Mouse (Mus musculus): Measurements from ENCODE around the gene Eml6.
A peak's percentile ranks its signal among the peaks of the same experiment; 100 is the strongest.
"Not testable (repeated sequence)": the region's sequence is repeated elsewhere in the genome, so short reads cannot be mapped to it uniquely, and the experiment has no call there.

Gene Eml6

DNA sequence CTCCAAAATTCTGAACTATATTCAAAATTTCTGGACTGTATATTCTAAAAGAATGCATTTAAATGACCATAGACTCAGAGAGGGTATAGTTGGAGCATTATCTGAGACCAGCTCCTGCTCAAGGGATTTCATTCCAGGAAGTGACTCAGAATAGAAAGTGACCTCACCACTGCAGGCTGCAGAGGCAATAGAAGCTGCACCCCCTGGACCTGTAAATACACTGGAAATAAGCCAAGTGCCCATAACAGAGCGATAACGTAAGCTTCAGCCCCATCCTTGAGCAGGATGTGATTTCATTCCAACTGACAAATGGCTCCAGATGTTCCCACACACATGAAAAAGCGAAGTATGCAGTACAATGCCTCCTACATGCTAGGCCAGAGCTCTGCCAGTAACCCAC, 186.1 kb downstream of the Eml6 start:
- DNase-seq: no peak

DNA sequence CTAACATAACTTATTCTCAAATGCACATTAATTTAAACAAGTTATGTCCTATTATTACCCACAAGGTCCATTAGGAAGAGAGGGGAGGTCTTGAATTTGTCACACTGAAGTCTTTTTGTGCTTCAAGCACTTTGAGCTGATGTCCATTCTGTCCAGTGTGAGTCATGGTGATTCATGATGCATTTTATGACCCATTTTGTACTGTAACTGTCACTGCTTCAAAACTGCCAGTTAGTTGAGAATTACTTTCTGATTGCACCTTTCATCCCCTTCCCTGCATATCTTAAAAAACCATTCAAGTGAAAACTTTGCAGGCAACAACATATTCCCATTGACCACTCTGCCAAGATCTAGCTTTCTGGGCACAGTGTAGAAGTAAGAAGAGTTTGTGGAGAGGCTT, 188.8 kb downstream of the Eml6 start:
- no peak for DNase-seq

DNA sequence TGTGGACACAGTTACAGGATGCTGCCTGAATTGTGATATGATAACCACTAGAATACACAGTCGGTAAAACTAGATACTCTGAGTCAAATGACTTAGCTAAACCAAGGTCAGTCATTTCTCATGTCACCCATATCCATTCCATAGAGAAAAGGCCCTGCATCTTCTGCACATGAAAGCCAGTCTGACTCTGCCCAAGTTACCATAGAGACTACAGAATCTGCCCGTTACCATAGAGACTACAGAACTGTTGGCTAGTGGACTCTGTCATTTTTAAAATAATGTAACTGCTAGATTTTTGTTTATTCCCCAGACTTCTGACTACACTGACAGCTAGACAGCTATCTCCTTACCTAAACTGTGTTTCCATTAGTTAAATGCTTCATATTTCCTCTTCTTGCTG, 198.1 kb downstream of the Eml6 start:
- no peak for DNase-seq

- no peak for DNase-seq
These were observed 199.8 kb downstream of the Eml6 start for GRCm38 (mm10) chr11:29826001-29826400.

- DNase-seq: not testable (repeated sequence)
These were observed 200.5 kb downstream of the Eml6 start, which contains the start of gene 4931440F15Rik for GRCm38 (mm10) chr11:29825271-29825718. TSS of gene 4931440F15Rik (minus strand) at chr11:29825668.

DNA sequence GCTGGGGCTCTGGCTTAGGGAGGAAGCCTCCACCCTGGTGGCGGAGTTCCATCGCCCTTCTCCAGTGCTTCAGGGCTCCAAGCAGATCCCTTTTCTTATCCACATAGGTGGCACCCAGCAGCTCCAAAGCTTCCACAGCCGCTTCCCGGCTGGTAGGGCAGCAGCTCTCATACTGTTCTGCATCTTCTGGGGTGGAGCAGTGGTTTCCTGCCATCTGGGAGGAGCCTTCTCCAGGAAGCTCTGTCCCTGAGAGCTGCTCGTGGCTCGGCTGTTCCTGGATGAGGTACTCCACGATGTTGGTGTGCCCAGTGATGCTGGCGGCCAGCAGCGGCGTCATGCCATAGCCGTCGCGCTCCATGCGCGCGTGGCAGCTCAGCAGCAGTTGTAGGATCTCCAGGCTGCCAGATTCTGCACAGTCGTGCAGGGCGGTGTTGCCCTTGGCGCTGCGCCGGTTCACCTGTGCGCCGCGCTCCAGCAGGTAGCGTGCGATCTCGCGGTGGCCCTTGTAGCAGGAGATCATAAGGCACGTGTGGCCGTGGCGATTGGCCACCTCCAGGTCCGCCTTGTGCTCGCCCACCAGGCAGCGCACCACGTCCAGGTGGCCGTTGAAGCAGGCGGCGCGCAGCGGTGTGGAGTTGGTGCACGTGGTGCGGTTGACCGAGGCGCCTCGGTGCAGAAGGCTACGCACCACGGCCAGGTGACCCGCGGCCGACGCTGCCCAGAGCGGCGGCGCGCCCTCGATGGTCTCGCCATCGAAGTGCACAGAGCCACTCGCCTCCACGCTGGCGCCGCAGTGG, 201.2 kb downstream of the Eml6 start:
- DNase-seq: peak; percentile 28

- DNase-seq: no peak
These were observed 202.7 kb downstream of the Eml6 start for GRCm38 (mm10) chr11:29823141-29823540.

GRCm38 (mm10) chr11:29815670-29816069, 210.2 kb downstream of the Eml6 start:
- no peak for DNase-seq

GRCm38 (mm10) chr11:29815261-29815660, 210.6 kb downstream of the Eml6 start:
- no peak for DNase-seq

DNA sequence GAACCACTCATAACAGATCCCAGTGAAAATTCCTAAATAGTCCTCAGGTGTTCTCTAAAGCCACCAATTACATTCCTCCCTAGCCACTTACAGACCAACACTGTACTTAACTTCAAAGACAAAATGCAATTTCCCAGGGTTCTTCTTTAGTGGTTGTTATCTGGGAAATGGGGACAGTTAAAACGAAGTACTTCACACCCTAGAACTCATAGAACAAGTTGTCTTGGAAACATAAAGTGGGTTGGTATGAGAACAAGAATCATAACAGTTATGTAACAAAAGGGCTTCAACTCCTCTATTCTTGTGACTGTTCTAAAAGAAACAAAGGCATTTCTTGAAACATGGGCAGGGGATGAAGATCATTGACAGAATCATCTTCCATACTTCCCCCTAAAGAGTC, 212.6 kb downstream of the Eml6 start:
- no peak for DNase-seq

DNA sequence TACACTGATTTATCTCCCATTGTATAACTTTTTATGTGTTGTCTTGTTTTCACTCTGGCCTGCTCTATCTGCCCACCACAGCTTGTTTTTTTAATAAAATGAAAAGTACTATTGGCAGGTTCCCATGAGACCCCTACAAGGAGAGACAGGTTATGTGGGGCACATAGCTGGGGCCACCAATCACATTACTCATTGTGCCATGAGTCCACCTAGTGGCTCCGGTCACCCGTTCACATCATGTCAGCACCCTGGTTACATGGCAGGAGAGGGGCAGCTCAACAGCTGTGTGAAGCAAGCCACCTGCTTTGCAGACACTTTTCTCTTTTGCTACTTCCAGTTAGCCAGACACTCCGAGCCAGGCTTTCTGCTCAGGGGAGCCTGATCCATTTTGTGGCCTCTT, 213.4 kb downstream of the Eml6 start:
- DNase-seq: no peak

- no peak for DNase-seq
These were observed 215.5 kb downstream of the Eml6 start for GRCm38 (mm10) chr11:29810324-29810723.

GRCm38 (mm10) chr11:29808981-29809589, 216.7 kb downstream of the Eml6 start:
- no peak for DNase-seq

DNA sequence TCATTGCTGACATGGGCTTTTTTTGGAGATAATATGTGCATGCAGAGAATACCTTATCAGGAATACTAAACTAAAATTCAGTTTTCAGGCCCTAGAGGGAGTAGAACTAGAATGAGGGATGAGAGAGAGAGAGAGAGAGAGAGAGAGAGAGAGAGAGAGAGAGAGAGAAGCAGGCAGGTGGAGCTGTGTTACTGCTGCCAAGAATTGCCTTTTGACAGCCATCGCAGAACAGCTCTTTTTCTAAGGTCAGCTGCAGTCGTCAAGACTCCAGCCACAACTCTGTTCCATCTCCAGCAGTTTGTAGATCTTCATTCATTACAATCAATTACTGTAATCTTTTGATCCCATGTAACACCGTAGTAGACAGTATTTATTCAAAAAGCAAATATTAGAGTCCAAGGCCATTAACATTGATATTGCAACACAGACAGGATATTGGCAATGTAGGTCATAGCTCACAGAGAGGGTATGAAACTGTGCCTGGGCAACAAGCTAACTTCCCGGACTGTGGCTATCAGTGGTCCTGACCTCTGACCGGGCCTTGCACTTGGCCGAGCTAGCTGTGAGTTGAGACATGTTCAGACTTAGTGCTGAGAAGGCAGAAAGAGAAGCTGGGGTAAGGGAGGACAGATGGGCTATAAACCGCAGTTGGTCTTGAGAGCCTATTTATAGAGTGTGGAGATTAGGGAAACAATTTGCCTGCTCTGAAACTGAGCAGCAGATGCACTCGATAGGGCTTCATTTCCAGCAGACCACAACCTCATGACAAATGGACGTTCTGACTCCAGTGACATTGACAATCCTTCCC, 217.5 kb downstream of the Eml6 start:
- DNase-seq: peak; percentile 35

- DNase-seq: no peak
These were observed 218.5 kb downstream of the Eml6 start for GRCm38 (mm10) chr11:29807325-29807724.

DNA sequence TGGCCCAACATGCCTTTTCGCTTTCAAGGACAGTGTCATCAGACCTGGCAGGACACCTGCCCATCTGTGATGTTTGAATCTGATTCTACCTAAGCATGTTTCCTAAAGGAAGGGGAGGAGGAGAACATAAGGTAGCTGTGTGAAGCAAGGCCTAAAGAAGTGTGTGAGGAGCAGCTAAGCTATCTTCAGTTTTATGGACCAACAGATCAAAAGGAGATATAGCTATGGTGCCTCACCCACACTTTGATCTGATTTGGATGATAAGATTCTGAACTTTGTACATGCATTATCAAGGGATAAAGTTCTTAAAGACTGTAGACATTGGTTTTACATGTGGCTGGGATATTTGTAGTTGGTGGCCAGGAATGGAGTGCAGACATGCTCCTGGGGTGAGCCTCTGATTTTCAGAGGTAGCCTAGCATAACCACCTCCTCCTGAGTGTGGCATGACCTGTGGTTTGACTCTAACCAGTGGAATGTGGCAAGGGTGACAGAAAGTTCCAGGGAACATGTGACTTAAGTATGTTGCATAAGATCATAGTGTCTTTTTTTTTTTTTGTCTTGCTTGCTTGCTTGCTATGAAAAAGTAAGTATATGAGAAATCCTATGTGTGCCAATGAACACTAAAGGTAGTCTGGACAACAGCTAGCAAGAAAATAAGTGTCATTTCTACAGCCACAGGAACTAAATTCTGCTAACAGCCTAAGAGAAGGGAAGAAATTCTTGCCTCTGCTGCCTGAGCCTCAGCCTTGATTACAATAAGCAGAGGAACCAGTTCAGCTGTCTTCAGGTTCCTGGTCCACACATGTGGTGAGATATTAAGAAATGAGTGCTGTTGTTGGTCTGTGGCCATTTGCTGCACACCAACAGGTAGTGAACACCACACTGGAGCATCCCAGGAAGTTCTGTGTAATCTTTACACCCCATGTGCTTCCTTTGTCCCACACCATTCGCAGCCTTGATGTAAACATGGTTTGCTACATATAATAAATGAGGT, 224.1 kb downstream of the Eml6 start:
- DNase-seq: no peak

DNA sequence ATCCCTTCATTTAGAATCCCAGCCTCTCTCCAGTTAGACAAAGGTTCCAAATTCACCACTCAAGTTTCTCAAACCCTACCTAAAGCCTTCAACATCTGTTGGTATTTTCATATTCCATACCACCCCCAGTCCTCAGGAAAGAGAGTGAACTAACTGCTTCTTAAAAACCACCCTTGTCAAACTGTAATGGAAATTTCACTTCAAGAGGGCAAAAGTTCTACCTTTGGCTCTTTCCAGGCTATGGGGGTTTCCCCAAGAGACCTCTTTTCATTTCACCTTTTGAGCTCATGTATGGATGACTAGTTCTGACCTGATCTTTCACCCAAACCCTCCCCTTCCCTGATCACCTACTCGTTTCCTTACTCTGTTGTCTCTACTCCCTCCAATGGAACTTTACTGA, 226.0 kb downstream of the Eml6 start:
- DNase-seq: no peak

GRCm38 (mm10) chr11:29795106-29795505, 230.7 kb downstream of the Eml6 start:
- peak; percentile 40 for DNase-seq

DNA sequence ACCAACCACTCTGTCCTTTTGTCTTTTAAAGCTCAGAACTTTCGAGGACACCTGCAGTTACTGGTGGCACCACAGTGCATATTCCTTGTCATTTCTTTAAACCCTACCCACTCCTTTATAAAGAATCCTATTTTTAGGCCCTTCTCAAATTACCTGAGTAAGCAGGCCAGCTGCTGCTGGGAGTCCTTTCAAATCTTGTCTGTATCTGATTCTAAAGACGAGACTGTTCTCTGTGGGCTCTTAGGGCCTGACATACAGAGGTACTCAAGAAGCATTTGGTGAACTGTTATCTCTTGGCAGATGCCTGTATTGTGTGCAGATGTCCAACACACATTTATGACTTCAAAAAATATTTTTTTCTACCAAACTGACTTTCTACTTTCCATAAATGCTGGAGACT, 231.4 kb downstream of the Eml6 start:
- DNase-seq: no peak

DNA sequence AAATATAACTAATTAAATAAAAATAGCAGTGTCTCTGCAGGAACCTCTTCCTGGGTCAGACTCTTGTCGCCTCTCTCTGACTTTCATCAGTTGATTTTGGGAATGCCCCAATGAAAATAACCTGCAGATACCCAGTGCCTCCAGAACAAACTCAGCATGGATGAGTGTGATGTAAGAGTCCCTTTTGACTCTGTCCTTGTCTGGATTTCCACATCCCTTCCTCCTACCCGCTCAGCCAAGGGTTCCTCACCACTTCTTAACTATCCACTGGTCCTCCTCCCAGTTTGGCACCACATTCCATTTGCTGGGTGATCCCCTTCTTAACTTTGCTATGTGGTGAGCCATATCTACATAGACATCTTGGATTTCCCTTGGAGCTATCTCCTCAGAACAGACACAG, 235.0 kb downstream of the Eml6 start:
- no peak for DNase-seq

DNA sequence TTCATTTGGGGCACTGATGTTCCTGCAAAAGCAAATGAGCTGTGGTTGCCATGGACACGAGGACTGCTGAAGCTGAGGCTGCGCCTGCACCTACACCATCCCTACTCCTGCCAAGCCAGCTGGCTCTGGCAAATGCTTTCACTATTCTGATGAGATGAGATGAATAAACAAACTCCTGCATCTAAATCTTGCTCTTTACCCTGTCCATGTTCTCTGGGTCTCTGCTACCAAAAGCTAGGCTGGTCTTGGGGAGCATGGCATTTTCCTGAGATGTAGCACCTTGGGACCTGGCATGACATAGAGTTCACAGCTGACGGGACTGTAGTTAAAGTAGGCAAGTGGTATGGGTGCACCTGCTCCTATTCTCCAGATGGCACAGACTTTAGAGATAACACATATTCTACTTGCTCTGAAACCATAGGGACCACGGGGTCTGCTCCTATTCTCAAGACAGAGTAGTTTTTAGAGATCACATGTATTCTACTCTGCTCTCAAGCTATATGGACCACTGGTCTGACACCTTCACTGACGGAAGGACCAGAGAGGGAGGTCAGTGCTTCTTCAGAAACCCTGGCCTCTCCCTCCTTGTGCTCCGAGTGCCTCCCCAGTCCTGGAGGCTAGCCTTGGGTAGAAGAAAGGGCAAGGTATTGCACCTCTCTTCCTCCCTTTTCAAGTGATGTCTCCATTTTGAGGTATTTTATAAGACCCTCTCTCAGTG, 236.8 kb downstream of the Eml6 start:
- peak; percentile 80 for DNase-seq

GRCm38 (mm10) chr11:29788499-29788898, 237.3 kb downstream of the Eml6 start:
- DNase-seq: no peak

All from right cerebral cortex, postnatal 14 days (tissue).